Mouse (Mus musculus) liver, embryonic 11.5 days (tissue): ENCODE measurements around the gene Kansl3. TPM values are rescaled to one million over a fixed set of nuclear protein-coding genes. Genes with fewer than 3 reads are reported as not detected.

Source experiments
- microRNA-seq: library from miRNA; unstranded; fragments of <30 nt; microRNA quantifications from one replicate; pipeline ENCODE4, GENCODE M21; 2017; ENCODE audit warnings: borderline number of aligned reads
- polyA plus RNA-seq: library from polyadenylated mRNA; unstranded; fragments of >200 nt; fragmentation: Nextera tagmentation; extraction: Ambion mirVana; gene quantifications from 2 replicates; pipeline ENCODE4 v1.2.1, GENCODE M21; 2014

The Kansl3 gene
- polyA plus RNA-seq, 1 experiment from 2014 or later = 27.9 TPM

Small RNAs within 50 kb of the gene (microRNA-seq; reads per million reads assigned to microRNA genes)
- gene Mir6898 = not detected

Other genes with a start within 250 kb of the Kansl3 start
- gene Uggt1, start 124.5 kb downstream of the Kansl3 start, polyA plus RNA-seq = 54.4 and 55.8 TPM in 2 replicates
- gene Neurl3, start 94.5 kb downstream of the Kansl3 start, polyA plus RNA-seq = 4.5 and 4.6 TPM in 2 replicates
- gene Arid5a, start 61.4 kb downstream of the Kansl3 start, polyA plus RNA-seq = 2.4 and 3.9 TPM in 2 replicates
- 0.51 and 0.71 TPM in 2 replicates for gene Fer1l5, start 3.1 kb upstream of the Kansl3 start, polyA plus RNA-seq
- 18.1 and 18.7 TPM in 2 replicates for gene Lman2l, start 76.1 kb upstream of the Kansl3 start, polyA plus RNA-seq
- gene Cnnm4, start 102.4 kb upstream of the Kansl3 start, polyA plus RNA-seq = 5.9 and 6.4 TPM in 2 replicates
- 3.3 and 3.8 TPM in 2 replicates for gene Cnnm3, start 142.7 kb upstream of the Kansl3 start, polyA plus RNA-seq
- gene Ankrd23, start 167.7 kb upstream of the Kansl3 start, polyA plus RNA-seq = 11.0 and 13.4 TPM in 2 replicates
- gene Gm42417, start 170.2 kb upstream of the Kansl3 start, polyA plus RNA-seq = not detected in 2 replicates
- gene Ankrd39, start 178.3 kb upstream of the Kansl3 start, polyA plus RNA-seq = 18.2 and 22.1 TPM in 2 replicates
- gene Sema4c, start 189.2 kb upstream of the Kansl3 start, polyA plus RNA-seq = 0.77 and 0.78 TPM in 2 replicates